Mouse (Mus musculus) v-Abl transformed pro-B cells (cell line): Measurements from ENCODE around the gene Olfr1089.

Experiments used
- in situ Hi-C, 2 experiments: fragments of 400-800 bp; cut with MboI; formaldehyde crosslinking; loops; one replicate each; pipeline ENCODE4 v1.15.1; 2025; ENCODE audit not compliant: unreplicated experiment in 2 of 2

The Olfr1089 gene

GRCm38 (mm10) chr2:86733601-86734000 is at the start of gene Olfr1089:
TSS of gene Olfr1089 (minus strand) at chr2:86733701.
- in situ Hi-C loops: no loop called here

GRCm38 (mm10) chr2:86782179-86782578 is 48.7 kb upstream of the Olfr1089 start, which contains the start of gene Olfr1093:
TSS of gene Olfr1093 (plus strand) at chr2:86782479.
- in situ Hi-C loops: no loop called here

- in situ Hi-C loops: no loop called here
These were observed 27.5 kb upstream of the Olfr1089 start for GRCm38 (mm10) chr2:86761050-86761449.

GRCm38 (mm10) chr2:86758893-86759292 is 25.4 kb upstream of the Olfr1089 start, which contains the start of gene Olfr1090:
TSS of gene Olfr1090 (minus strand) at chr2:86758993.
- in situ Hi-C loops: no loop called here

GRCm38 (mm10) chr2:86698295-86698694 is 35.2 kb downstream of the Olfr1089 start, which contains the start of gene Olfr1087:
TSS of gene Olfr1087 (minus strand) at chr2:86698395.
- in situ Hi-C loops: no loop called here
